Mouse (Mus musculus): ENCODE data around the gene Ptprt.

Gene Ptprt

DNA sequence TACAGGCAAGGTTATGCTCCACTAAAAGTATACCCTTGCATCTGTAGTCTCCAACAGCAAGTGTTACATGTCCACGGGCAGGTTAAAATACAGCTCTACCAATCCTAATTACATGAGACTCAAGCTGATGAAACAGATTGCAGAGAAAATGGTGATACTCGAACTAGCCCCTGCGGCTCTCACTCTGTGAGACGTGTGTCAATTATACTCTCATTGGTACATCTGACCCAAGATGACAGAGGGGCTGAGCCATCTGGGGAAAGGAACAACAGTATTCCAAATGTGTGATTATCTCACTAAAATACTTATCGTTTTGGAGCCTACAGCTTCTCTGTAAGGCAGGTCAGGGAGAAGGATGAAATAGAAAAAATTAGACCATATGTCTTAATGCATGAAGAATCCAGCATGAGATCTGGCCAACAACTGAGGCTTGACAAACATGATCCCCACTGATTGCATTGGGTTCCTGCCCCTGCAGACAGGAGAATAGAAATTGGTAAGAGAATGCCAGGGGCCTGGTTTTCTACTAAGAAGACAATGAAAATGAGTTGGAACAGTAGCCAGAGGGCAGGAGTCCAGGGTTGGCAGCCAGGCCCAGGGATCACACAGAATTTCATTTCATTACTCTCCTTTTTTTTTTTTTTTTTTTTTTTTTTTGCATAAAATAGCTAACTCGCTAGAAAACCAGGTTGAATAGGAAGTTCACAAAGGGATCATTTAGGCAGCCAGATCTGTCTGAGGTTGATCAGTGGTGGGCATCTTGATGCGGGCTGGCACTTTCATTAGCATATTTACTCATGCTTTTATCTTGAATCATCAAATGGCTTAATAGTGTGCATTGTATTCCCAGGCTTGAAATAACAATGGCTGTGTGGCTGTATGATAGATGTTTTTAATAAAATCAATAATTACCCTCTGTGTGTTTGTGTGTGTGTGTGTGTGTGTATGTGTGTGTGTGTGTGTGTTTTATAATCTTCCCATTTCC, 699.5 kb downstream of the Ptprt start:
- DNase-seq (ENCODE audit: low spot score in 2 of 2): no peak

GRCm38 (mm10) chr2:161945424-161945823, 715.5 kb downstream of the Ptprt start:
- DNase-seq (ENCODE audit: low spot score in 2 of 2): no peak

DNA sequence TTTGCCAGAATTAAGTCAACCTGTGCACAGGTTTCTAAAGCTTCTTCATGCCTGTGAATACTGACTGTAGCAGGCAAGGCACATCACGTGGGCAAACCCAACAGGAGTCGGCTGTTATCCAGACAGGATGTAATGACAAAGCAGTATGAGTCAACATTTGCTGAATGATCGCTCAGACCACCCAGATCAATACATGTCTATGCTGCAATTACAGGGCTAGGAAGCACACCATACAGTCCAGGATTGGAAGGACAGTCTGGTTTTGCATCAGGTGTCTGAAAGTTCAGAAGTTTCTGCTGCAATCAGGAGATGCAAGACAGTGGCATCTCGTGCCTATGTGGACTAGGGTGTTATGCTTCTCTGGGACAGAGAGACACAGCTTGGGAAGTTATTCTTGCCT, 716.3 kb downstream of the Ptprt start:
- no peak for DNase-seq (ENCODE audit: low spot score in 2 of 2)

DNA sequence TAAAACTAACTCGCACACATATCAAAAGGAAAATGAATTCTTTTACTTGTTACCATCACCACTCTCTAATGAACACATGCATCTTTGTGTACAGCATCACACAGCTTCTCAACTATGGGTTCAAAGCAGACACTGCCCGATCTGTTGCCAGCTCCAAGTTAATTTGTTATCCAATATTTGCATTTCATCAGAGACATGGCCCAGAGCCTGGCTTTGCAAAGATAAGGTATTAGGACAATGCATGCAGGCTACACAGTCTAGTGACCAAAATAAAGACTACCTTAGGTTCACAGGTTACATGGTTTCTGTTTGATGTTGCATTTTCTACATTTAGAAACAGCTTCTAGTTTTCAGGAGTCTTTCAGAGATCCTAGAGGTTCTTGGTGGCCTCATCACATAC, 719.0 kb downstream of the Ptprt start:
- DNase-seq (ENCODE audit: low spot score in 2 of 2): no peak

DNA sequence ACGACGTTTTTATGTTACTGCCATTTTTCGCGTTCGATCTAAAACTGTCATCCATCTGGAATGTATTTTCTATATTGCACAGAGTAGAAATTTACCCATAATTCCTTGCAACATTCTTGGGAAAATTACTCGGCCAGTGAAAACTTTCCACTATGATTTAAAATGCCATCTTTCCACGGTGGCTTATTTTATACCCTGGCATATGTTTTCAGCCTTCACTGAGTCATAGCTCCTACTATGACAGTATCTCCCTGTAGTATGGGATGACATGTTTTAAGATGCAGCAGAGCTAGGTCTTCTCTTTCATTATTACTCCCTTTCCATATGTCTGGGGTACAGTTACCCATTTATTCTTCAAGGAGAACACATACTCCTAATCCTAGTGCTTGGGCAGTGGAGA, 753.7 kb downstream of the Ptprt start:
- no peak for DNase-seq (ENCODE audit: low spot score in 2 of 2)

DNA sequence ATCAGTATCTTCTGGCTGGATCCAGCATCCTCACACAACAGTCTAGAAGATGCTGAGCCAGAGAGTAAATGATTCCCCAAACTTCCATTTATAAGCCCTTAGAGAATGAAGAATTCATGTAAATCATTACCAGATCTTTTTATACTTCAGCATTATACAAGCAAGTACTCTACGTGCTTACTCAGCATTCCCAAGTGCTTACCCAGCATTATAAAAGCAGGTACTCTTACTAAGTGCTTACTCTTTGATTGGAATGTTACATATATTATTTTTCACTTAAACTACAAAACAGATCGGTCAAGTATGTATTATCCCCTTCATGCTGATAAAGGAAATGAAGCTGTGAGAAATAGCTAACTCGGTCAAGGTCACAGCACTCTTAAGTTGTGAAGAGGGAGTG, 758.8 kb downstream of the Ptprt start:
- DNase-seq (ENCODE audit: low spot score in 2 of 2): no peak

DNA sequence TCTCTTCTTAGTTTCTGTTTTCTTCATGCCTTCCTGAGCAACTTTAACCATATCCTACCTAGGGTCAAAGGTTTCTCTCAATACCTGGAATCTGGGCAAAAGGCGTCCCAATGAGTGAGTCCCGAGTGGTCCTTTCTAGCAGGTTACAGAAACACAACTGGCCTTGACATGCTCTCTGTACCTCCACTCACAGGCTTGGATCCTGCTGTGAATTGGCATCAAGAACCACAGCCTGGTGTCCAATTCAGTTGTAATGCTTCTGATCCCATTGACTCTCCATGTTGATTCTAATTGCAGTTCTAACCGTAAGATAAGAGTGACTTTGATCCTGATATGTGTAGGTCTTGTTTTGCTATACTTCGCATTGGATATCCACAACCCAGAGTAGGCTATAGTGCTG, 776.5 kb downstream of the Ptprt start:
- no peak for DNase-seq (ENCODE audit: low spot score in 2 of 2)

GRCm38 (mm10) chr2:161882580-161882979, 778.4 kb downstream of the Ptprt start:
- DNase-seq (ENCODE audit: low spot score in 2 of 2): no peak

- no peak for DNase-seq (ENCODE audit: low spot score in 2 of 2)
These were observed 780.0 kb downstream of the Ptprt start for GRCm38 (mm10) chr2:161880941-161881340.

DNA sequence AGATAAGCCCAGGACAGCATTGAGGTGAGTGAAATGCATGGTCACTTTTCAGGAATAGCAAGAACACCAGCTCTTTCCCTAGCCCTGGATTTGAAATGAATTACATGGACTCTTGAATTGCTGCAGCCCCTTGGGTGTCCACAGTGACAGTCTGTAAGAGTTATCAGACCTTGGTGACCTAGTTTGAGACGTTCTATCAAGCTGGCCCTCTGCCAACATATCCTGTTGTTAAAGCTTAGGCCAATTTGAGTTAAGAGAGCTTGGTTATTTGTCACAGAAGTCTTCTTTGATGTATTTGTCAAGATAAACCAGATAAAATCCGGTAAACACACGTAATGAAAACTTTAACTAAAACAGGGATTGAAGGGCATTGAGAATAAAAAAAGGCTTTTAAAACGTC, 795.7 kb downstream of the Ptprt start:
- no peak for DNase-seq (ENCODE audit: low spot score in 2 of 2)

GRCm38 (mm10) chr2:161858813-161859212, 802.1 kb downstream of the Ptprt start:
- no peak for DNase-seq (ENCODE audit: low spot score in 2 of 2)

DNA sequence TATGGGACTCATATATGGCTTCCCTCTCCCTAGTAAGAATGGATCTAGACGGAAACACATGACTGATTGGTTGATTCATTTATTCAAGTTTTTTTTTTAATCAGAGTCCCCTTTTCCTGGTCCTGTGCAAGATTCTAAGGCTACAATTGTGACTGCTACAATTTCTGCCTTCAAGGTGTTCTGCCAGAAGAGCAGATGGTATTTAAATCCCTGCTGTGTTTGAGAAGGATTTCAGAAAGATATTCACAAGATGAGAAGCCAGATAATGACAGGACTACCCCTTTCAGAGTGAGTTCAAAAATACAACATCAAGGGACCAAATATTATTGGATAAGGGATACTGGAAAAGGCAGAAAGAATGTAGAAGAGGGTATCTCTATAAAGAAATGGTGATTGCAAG, 802.6 kb downstream of the Ptprt start:
- DNase-seq (ENCODE audit: low spot score in 2 of 2): no peak

- DNase-seq (ENCODE audit: low spot score in 2 of 2): no peak
These were observed 825.9 kb downstream of the Ptprt start for GRCm38 (mm10) chr2:161835001-161835400.

DNA sequence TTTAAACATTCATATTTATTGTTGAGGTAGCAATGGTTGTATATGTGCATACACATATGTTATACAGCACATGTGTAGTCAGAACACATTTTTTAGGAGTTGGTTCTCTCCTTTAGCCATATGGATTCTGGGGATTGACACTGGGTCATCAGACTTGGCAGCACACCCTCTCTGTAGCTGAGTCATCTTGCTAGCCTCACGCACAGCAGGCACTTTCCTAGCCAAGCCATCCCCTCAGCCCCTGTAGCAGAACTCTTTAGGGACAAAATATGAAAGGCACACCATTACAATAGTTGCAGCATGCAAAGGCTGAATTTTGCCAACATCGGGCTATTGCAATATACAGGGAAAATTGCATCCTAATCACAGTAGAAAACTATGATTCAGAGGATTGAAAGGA, 827.1 kb downstream of the Ptprt start:
- no peak for DNase-seq (ENCODE audit: low spot score in 2 of 2)

GRCm38 (mm10) chr2:161813326-161813725, 847.6 kb downstream of the Ptprt start:
- no peak for DNase-seq (ENCODE audit: low spot score in 2 of 2)

DNA sequence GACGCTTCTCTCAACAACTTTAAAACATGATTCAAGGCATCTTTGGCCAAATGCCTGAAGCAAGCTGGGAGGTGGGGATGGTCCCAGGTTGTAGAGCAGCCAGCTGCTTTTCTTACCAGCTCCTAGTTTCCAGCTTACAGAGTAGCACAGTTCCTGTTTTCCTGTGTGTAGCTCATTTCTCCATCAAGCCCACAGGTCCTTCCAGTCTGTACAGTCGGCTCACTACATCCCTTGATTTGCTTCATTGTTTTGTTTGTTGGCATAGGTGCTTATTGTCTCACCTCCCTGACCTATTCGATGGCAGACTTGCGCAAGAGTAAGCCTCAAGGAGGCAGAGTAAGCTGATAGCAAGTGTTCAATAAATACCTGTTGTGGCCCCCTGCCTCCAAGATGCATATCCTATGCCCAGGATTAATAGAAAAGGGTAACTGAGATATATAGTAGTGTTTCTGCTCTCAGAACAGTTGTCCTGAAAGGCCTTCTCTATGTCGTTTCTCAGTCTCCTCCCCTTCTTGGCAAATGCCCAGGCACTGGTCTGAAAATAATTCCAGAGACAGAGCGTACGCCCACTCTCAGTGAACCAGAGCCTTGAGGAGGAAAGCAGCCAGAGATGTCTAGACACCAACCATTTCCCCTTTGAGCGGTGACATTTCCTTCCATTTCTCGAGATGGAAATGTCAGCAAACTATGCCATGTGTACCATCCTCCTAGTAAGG, 852.7 kb downstream of the Ptprt start:
- DNase-seq (ENCODE audit: low spot score in 2 of 2): no peak

DNA sequence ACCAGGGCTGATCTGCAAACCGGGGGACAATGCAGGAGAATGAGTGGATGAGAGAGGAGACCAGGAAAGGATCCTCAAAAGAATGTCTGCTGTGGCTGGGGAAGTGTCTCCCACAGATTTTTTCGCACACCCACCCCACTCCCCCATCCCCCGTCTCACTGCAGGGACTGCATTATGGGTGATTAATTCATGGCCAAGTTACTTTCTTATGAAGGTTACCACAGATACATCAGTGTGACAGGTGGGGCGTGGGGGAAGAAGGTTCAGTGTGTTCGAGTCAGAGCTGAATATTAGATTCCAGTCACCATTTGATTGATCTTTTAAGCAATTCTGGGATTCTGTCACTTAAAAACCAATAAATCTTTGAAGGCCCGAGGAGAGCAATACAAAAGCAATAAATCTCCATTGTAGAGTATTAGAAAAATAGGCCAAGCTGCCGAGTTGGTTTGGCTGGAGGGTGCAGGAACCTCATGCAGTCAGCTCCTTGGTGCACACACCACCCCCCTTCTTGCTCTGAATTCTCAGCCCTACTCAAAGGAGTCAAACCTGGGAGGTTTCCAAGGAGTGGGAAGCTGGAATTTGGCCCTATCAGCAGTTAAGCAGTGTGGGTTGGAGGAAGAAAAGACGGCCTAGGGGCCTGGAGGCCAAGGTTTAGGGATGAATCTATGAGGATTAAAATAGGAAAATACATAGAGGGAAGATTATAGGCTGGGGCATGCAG, 854.5 kb downstream of the Ptprt start:
- DNase-seq (ENCODE audit: low spot score in 2 of 2): no peak

DNA sequence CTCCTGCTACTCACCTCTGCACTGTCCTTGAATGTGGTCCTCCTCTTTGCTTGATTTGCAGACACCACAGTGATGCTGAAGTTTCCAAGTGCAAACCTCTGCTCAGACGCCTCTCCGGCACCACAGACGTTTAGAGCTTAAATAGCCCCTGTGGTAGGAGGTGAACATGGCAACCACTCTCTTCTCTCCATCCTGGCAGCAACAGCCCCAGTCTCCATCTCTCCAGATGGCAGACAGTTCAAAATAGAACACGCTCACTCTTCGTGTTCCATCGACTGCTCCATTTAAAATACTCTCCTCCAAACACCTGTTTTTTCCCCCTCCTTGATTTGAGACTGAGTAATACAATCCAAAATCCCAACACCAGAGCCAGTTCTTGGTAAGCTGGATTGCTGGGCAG, 861.0 kb downstream of the Ptprt start:
- DNase-seq (ENCODE audit: low spot score in 2 of 2): no peak

DNA sequence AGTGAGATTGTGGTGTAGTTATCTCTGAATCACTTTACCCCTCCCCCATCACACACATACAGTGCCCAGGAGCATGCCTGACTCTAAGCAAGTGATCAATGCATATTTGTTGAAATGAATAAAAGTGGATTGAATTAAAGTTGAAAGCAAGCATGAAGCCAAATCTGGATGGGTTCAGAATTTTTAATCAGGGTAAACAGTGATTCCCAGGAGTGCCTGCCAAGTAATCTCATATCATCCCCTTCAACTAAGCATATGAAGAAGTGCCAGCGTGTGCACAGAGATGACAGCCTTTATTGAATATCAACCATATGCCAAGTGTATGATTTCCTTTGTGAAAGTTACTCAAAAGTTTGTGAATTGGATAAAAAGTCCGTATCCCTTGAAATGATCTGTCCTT, 893.4 kb downstream of the Ptprt start:
- no peak for DNase-seq (ENCODE audit: low spot score in 2 of 2)

DNA sequence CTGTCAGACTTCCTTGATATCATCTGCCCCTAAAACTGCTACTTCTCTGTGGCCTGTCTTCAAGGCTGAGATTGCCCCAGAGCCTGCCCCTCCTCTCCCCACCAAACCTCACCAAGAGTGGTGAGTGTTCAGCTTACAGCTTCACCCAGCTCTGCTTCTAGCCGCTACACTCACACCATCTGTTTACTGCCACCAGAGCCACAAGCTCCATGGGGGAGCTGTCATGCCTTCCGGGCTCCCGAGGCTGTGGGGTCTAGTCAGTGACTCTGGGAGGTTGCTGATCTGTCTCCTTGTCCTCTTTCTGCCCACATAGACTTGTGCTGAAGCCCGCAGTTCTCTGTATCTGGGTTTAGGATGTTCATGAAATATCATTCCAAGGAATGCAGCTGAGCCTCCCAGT, 947.9 kb downstream of the Ptprt start:
- no peak for DNase-seq (ENCODE audit: low spot score in 2 of 2)

DNA sequence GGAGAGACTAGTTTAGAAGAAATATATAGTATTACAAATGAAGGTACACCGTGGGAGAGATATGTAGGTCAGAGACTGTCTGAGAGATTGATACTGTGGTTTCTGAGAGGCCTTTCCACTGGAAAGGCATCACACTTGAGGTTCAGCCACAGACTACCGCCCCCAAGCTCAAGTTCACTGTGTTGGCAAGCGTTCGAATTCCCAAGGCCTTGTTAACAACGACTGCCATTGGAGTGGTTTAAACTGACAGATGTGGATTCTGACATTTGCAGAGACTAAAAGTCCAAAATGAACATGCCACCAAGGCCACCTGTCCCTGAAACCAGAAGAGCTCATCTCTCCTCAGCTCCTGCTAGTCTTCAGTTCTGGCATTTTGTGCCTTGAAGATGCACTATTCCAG, 951.6 kb downstream of the Ptprt start:
- DNase-seq (ENCODE audit: low spot score in 2 of 2): no peak

GRCm38 (mm10) chr2:161706386-161706915, 954.5 kb downstream of the Ptprt start:
- no peak for DNase-seq (ENCODE audit: low spot score in 2 of 2)
